Mouse (Mus musculus) naive thymus-derived CD4-positive, alpha-beta T cell, adult 2 months (primary cell): ENCODE measurements at regions not wholly inside any gene's neighbourhood (a gene's known extent, or its start where the extent isn't known, plus 50 kb on each side); places are given as distances from the start of the nearest gene placed in this dataset.
"Not testable (repeated sequence)": the region's sequence is repeated elsewhere in the genome, so short reads cannot be mapped to it uniquely, and the experiment has no call there.

Experiments
- DNase-seq: peaks from one replicate; pipeline ENCODE4 v3.0.0-alpha.2; 2011; ENCODE audit warnings: low read depth

DNA sequence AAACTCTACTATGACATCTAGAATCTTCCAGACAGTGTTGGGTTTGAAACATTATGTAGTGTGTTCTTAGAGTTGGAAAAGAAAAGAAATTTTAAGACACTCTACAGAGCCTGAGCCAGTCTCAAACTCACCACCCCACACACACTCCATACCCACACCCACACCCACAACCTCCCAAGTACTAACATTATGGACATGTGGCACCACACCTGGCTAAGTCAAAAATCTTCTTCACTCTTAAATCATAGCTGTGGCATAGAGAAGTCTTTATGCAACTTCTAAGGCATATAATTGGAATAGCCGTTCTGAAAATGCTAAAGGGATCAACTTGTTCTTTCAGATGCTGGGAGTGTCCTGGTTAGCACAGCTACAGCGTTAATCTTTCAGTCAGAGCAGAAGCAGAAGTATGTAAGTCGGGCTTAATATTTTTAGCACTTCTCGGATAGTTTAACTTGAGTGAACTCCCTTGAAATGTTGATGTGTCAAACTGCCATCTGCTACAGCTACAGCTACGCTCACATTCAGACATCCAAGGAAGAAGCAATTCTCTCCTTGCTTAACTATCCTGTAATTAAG is 68.6 kb upstream of the Creb1 start:
- DNase-seq, result no peak

DNA sequence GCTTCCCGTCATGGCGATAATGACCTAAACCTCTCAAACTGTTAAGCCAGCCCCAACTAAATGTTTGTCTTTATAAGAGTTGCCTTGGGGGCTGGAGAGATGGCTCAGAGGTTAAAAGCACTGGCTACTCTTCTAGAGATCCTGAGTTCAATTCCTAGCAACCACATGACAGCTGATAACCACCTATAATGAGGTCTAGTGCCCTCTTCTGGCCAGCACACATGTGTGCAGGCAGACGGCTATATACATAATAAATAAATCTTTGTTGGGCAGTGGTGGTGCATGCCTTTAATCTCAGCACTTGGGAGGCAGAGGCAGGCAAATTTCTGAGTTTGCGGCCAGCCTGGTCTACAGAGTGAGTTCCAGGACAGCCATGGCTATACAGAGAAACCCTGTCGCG is 70.8 kb upstream of the Creb1 start:
- not testable (repeated sequence) for DNase-seq

DNA sequence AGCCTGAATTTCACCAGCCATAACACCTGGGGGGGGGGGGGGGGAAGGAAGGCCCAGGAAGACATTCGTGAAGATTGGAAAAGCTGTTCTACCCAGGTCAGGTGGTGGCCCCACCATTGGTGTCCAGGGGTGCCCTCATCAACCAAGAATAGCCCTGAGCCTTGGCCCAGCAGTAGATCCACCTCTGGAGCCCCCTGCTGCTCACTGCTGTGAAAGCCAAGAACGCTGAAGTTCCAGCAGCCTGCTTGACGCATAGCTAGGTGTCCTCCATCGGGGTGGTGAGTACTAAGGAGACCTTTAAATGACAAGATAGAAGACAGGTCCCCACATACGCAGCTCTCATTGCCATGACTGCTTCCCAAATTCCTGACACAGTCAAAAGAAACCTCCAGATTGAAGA is 74.6 kb upstream of the Creb1 start:
- no peak for DNase-seq

DNA sequence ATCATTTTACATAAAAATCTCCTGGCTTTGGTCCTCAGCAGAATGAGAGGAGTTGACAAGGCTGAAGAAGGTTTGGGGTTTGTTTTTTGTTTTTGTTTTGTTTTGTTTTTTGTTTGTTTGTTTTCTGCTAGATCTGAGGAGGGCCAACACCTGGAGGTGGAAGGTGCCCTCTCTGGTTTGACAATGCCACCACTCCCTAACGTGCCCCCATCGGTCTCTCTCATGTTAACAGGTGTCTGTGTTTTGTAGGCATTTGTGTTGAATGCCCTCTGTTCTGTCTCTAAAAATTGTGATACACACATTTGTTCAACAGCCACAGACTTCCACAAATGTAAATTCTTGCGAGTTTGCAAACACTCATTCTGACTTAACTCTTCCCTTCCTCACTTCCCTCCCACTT is 83.3 kb upstream of the Creb1 start:
- DNase-seq, result no peak

DNA sequence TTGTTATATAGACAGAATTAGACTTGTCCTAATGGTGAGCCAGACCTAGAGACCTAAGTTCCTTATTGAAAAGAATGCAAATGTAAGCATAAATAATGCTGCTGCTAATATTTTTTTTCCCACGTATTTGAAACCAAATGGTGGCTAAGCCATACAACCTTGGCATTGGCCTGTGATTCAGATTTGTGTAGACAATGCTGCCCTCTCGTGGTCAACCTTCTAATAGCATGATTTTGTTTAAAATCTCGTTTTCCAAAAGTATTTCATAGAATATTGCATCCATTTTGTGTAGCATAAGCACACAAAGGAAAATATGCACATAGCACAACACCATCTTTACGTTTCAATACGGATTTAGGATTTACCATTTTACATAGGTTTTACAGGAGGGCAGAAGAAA is 84.4 kb upstream of the Creb1 start:
- peak; percentile 91 for DNase-seq

DNA sequence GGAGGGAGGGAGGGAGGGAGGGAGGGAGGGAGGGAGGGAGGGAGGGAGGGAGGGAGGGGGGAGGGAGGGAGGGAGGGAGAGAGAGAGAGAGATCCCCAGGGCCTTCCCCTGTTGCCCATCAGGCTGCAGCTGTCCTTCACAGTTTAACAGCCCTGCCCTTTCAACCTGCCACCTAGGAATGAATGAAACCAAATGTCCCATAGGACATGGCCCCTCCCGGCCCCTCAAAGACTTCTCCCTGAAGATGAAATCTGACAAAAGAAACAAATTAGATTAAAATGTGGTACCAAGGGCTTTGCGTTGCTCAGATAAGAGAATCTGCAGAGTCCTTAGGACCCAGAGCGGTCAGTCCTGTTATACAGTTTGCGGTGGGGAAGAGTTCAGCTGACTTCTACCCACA is 86.0 kb upstream of the Creb1 start:
- DNase-seq, result no peak

DNA sequence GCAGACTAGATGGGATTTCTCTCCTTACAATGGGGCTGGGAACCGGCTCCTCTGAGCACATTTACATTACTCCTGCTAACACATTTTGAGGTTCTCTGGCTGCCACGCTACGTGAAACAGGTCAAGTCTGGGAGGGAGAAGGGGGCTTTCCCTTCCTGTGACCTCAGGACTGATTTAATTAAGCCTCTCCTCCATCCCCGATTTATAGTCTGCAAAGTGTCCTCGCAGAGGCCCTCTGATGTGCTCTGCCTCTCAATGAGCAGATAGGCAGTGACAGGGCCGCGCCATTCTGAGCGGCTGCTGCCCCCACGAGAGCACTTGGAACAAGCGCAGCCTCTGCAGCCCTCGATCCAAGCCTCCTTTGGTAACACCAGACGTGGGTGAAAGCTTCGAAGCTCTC is 86.5 kb upstream of the Creb1 start:
- DNase-seq, result peak; percentile 52

DNA sequence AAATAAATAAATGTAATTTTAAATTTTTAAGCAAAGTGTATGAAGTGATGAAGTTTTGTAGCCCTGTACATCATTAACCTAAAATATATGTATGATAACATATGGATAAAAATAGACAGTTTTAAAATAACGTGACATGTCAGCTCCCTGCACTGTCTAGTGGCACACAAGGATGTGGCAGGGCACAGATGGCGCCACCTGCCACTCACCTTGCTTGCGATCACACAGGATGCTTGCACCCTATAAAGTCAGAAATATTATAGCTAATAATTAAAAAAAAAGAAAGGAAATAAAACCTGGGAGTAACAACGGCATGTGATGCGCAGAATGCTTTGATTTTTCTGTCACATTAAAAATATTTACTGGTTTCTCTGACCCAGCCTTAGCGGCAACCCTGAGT is 89.0 kb upstream of the Creb1 start:
- no peak for DNase-seq

DNA sequence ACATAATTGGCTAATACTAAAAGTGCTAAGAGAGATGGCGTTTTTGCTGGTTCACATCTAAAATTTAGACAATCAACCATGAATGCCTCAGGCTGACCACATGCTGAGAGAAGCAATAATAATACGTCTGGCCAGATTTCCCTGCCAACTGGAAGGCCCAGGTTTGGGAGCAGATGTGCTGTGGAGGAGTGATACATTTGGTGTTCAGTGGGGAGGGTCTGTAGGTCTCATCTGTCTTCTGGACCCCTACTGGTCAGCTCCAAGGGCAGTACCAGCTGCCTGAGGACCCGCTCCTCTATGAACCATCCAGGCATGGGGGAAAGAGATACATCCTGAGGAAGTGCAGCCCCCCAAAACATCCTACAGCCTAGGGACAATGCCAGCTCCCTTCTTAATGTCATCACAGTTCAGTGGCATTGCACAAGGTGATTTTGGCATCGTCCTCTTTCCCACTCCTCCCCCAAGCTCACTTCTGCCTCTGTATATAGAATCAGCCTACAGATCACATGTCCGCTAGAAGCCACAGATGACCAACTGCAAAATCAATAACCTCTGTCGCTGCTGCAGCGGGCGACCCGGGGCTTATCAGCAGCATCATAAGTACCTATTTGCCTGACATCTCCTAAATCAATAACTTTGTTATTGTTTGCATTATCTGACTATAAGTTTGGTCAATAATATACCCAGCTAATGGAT is 90.1 kb upstream of the Creb1 start:
- no peak for DNase-seq

DNA sequence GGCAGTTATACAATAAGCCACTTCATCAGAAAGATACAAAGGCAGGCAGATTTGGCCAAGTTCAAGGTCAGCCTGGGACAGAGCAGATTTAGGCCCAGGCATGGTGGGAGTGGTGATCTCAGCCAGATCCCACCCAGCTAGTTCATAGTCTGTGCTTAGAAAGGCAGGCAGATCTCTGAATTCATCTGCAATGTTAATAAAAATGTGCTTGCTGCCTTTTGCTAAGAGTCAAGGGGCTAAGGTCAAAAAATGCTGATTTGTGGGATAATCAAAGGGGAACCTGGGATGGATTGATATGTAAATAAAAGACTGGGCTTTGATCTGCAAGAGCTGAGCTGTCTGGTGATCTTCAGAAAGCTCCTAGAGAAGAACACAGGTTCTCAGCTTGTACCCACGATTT is 109.2 kb upstream of the Creb1 start:
- no peak for DNase-seq

DNA sequence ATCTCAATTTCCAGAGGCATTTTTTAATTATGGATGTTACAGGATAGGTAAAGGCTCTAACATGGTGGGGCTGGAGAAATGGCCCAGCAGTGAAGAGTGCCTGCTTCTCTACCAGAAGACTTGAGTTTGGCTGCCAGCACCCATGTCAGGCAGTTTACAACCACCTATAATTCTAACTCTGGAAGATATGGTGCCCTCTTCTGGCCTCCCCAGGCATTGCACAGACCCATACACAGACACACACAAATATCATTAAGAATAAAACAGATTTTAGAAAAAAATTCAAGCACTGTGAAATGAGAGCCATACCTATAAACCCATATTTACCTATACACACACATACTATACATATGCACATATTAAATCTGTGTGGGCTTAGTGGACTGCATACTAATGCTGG is 113.9 kb upstream of the Creb1 start:
- peak; percentile 10 for DNase-seq

DNA sequence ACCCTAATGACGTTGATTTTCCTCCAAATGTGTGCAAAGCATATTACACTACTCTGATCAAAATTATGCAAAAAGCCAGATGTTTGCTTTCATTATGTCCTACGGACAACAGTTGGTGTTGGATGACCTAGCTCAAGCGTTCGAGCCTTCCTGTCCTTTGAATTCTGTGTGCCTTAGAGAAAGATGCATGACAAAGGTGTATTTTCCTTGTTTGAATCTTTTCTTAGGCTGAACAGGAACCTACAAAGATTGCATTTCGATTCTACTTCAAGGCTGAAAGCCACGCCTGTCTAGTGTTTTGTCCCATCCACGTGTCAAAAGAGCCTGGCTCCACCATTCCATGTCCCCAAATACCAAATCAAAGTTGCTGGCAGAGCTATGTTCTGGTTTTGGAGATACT is 116.5 kb upstream of the Creb1 start:
- DNase-seq, result no peak

DNA sequence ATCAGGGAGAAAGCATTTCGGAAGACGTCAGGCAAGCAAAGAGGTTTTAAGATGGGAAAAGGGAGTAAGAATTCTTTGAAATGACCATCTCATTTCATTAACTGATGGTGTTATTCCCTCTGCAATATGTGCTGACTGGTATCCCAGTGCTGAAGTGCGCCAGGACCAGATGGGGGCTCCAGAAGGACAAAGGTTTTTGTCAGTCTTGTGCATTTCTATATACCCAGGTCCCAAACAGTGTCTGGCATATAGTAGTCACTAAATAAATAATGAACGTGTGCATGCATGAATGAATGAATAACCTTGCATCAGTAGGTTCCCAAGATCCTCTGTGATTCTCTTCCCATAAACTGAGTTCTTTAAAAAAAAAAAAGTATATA is 119.3 kb upstream of the Creb1 start:
- no peak for DNase-seq

DNA sequence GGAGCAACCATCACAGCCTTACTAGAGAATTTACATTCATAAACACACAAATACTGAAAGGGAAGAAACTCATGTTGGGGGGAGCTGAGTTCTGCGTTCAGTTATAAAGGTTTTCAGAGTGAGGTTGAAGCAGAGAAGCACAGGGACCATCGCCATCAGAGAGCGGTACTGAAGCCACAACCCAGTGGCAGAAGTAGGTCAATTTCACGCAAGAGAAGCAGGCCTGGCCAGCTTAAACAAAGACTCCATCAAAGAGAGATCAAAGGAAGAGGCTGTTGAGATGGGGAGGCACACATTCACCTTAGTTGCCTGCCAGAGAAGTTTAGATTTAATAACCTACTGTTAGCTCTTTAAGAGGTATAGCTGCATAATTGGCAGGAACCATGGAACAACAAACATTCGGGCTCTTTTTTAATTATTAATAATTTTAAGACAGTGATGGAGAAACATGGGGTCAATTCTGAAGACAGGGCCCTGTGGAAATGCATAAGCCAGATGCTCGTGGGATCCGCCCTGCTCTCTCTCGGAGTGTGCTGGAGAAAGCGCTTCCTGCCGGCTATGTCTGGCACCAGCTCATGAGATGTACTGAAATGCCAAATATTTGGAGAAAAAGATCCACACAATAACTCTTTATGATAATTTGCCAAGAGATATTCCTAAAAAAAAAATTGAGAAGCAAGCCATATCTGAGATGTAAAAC is 119.8 kb upstream of the Creb1 start:
- DNase-seq, result no peak

DNA sequence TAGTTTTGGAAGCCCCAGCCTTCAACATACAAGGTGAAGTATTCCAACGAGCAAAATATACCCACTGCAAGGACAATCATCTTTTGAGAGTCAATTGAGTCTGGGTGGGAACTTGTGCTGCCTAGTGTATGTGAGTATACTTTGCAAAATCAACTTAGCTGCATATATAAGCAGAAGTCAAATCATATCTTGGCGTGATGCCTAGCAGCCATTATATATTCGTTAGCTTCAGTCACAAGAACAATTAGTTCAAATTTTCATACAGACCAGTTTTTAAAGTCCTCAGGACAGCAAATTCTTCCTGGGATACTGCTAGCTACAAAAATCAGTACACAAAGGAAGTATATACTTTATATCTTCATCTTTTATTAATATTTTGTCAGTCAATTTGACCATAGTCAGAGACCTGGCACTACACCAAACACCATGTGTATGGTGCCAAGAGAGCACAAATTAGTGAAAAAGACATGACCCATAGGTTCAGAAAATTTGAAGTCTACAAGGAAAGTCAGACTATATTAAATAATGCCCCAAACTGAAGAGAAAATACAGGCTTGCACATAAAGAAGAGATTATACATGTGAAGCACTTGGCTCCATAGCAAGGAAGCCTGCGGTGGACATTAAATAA is 120.5 kb upstream of the Creb1 start:
- DNase-seq, result no peak

DNA sequence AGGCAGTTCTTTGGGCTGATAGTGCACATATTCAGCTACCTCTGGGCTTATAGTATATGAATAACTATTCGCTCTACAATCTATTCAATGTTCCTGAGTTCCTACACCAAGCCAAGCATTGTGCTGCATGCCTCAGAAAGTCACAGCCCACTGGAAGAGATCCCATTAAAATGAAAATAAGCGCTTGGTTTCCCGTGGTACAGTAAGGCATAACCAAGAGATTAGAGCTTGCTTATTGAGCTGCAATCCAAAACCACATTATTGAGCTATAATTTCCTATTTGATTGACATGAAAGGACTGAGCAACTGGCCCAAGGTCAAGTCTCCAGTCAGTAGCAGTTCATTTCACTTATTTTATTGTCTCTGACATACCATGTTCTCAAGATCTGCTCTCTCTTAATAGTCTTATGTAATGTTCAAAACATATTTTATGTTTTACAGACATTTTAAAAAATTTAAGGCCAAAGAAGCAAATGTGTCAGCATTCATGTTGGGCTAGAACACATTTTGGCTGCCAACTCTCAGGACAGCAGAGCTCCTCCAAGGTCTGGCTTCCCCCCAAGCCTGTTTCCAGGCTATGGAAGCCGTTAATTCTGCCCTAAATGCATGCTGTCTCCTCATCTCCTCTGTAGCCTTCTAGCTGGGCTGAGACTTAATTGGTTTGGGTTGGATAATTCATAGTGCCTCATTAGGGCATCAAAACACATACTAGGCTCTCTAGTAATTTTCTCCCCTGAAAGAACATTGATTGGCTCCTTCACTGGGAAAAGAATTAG is 123.5 kb upstream of the Creb1 start:
- no peak for DNase-seq

DNA sequence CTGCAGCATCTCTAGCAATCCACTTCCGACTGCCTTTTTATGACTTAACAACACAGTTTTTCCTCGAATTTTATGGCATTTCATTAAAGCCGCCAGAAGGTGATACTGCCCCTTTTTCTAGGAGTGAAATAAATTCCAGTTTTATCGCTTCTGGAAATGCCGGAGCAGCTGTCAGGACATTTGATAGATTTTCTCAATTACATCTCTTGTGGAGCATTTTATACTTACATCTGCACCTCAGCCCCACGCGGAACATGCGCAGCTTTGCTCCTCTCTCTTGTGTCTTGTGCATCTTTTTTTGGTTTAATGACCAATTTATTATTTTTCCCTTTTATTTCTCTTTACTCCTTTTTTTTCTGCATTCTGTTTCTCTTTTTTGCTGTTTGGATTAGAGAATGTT is 140.9 kb upstream of the Creb1 start:
- no peak for DNase-seq

DNA sequence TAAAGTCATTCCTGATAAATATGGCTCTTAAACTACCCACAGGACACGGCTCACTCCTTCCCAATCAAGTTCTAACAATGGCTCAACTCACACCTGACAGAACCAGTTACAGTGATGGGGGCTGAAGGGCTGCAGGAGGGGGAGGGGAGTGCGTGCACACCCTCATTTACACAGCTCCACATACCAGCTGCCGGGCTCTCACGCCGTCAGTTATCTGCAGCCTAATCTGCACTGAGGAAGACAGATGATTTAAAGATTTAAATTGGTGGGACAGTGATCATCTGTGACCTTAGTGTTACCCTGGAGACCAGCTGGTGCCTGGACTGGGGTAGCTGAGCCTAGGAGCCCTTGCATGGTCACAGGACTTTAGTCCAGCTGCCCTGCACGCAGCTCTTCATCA is 151.2 kb upstream of the Creb1 start:
- no peak for DNase-seq

DNA sequence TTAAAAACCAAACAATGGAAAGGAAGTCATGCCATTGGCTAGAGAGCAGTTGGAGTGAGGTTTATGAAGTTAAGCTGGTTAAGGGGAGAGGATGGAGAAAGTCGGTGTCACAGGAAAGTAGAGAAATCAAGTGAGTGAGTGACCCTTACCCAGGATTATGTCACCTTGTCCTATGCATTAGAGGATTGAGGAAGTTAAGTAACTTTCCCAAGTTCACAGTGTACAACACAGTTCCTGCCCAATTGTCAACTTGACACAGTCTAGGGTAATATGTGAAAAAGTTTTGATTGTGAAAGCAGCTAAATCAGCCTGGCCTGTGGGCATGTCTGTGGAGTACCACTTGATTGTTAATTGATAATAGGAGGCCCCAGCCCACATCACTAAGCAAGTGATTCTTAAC is 156.0 kb upstream of the Creb1 start:
- DNase-seq, result not testable (repeated sequence)

DNA sequence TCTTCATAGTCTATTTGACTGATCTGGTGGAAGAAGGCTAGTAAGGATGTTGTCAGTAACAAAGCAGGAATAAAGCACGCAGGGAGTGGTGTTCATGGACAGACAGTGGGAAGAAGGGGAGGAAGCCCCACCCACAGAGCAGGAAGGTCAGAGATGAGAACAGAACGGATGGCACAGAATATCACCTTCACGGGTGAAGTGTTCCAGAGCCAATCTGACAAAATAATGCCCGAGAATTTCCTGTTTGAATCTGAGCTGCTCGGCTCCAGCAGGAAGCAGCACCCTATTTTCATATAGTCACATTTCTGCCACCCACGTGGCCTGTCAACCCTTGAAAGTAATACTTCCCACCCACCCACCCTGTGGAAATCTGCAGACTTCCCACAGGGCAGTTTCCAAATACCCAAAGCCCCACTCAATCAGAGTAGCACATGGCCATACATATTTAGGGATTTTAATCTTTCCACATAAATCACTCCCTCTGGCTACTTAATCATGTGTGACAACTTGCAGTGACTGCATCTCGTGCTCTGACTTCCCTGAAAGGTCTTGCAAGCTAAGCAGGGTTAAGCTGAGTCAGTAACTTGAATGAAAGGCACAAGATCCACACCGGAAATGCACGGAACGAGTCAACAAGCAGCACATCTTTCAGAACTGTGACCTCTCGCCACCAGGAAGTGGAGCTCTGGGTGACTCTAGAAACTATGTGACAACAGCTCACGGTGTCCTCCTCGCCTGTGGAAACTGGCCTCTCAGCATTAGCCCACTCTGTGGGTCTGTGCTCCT is 158.0 kb upstream of the Creb1 start:
- no peak for DNase-seq

DNA sequence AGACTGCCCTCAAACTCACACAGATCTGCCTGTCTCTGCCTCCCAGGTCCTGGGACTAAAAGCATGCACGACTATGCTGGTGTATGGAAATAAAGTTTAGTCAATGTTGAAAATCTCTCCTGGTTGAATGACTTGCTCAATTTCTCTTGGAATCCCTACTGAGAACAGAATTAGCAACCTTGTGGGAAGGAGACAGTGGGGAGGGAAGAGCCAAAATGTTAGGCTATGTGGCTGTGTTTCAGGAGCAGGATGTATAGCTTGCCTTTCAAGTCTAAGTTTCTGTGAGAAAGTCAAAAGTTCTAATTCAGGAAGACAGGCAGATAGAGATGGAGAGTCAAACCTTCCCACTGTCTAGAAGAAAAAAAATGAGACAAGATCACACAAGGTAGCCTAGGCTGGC is 168.3 kb upstream of the Creb1 start:
- no peak for DNase-seq
